Mouse (Mus musculus) MEL (cell line): ENCODE measurements around the gene Mrps18b.

Experiments used
- MAX ChIP-seq: IDR thresholded peaks from 2 replicates; pipeline ENCODE4 v1.6.1; 2011; ENCODE audit warnings: low read length, improper control_type of control experiment
- RCOR1 ChIP-seq: IDR thresholded peaks from 2 replicates; pipeline ENCODE4 v1.6.1; 2012; ENCODE audit warnings: low read depth, mild to moderate bottlenecking, inconsistent platforms, low read length, improper control_type of control experiment

DNA sequence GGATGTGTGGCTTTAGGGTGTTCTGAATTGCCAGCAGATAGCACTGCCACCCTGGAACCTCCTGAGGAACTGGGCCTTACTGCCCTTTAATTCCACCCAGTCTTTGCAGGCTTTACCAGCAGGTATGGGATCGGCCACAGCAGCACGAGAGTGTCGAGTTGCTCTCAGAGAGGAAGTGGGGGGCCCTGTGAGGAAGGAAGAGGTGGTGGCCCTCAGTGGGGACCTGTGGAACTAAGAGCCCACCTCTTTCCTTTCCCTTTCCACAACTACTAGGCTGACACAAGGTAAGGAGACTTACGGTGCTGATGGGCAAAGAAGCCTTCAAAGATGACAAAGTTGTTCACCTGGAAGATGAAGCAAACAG, 12.2 kb downstream of the Mrps18b start:
- TF ChIP-seq MAX (no peak), RCOR1 (no peak)
